Mouse (Mus musculus) urinary bladder, postnatal 10 days (tissue): ENCODE measurements around the gene Hirip3.

Source experiments
- DNase-seq: peaks from one replicate; pipeline ENCODE4 v3.0.0; 2022; ENCODE audit warnings: low spot score

Hirip3 gene

DNA sequence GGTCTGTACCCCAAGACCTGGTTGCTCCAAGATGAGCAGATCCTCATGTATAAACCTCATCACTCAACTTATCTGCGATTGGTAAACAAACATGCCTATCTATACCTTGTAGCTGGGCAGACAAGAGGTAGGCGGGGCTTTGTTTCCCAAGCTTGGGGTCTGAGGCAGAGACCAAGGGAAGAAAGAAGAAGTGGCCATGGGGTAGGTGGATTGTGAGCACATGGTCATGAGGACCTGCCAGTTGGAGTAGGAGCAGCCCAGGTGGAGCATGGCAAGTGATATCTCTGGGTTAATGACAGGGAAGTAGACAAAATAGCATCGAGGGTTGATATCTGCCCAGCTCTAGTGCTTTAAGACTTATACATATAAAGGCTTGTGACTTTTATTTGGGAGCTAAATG, 53.1 kb downstream of the Hirip3 start:
- no peak for DNase-seq
